Mouse (Mus musculus): Measurements from ENCODE around the gene Fbxo44. TPM values are rescaled to one million over a fixed set of nuclear protein-coding genes. Genes with fewer than 3 reads are reported as not detected.

Gene Fbxo44
- polyA plus RNA-seq, 1 experiment from 2014 or later = 1.7 TPM

- Histone ChIP-seq H3K4me3 (ENCODE audit: inconsistent target) (no peak overlapping the region), H3K27ac (no peak overlapping the region), H3K79me2 (ENCODE audit: inconsistent target) (no peaks in the 10 kb centered on the region), H3K36me3 (ENCODE audit: inconsistent target) (no peaks in the 10 kb centered on the region)
- 78% methylated on average over 17 of the region's 22 CpGs for WGBS (ENCODE audit: missing documents)
Observed at GRCm38 (mm10) chr4:148107621-148108291, 52.5 kb downstream of the Fbxo44 start.

- Histone ChIP-seq H3K27ac (no peak overlapping the region), H3K4me3 (ENCODE audit: inconsistent target) (no peak overlapping the region), H3K79me2 (ENCODE audit: inconsistent target) (no peaks in the 10 kb centered on the region), H3K36me3 (ENCODE audit: inconsistent target) (no peaks in the 10 kb centered on the region)
- WGBS (ENCODE audit: missing documents) = 100% methylated on average over 3 of the region's 3 CpGs
Observed at GRCm38 (mm10) chr4:148104146-148104545, 56.1 kb downstream of the Fbxo44 start.

Other genes with a start within 250 kb of the Fbxo44 start
- gene Plod1, start 223.7 kb downstream of the Fbxo44 start, polyA plus RNA-seq (2018) = 144 to 203 TPM (median 190 TPM) in 3 replicates
- 39.1 to 67.9 TPM (median 59.0 TPM) in 3 replicates for gene 2510039O18Rik, start 219.6 kb downstream of the Fbxo44 start, polyA plus RNA-seq (2018)
- not detected in 3 replicates for gene Nppb, start 174.7 kb downstream of the Fbxo44 start, polyA plus RNA-seq (2018)
- not detected in 3 replicates for gene Nppa, start 159.8 kb downstream of the Fbxo44 start, polyA plus RNA-seq (2018)
- 9.4 to 11.3 TPM (median 9.5 TPM) in 3 replicates for gene Clcn6, start 121.7 kb downstream of the Fbxo44 start, polyA plus RNA-seq (2018)
- 23.2 to 110 TPM (median 45.0 TPM) in 3 replicates for gene Mthfr, start 121.4 kb downstream of the Fbxo44 start, polyA plus RNA-seq (2018)
- 19.8 to 35.9 TPM (median 33.6 TPM) in 3 replicates for gene Agtrap, start 72.5 kb downstream of the Fbxo44 start, polyA plus RNA-seq (2018)
- gene Mad2l2, start 30.1 kb downstream of the Fbxo44 start, polyA plus RNA-seq (2018) = 7.8 to 13.8 TPM (median 12.4 TPM) in 3 replicates
- gene Draxin, start 29.8 kb downstream of the Fbxo44 start, polyA plus RNA-seq (2018) = not detected in 3 replicates
- 31.9 to 51.1 TPM (median 41.3 TPM) in 3 replicates for gene Fbxo6, start 8.3 kb downstream of the Fbxo44 start, polyA plus RNA-seq (2018)
- gene Fbxo2, start 139 bp upstream of the Fbxo44 start, polyA plus RNA-seq (2018) = not detected in 3 replicates
- gene Disp3, start 127.5 kb upstream of the Fbxo44 start, polyA plus RNA-seq (2018) = not detected in 3 replicates

All from macrophage (primary cell).